Mouse (Mus musculus) embryonic facial prominence, embryonic 12.5 days (tissue): ENCODE results near the gene Id1. TPM values are rescaled to one million over a fixed set of nuclear protein-coding genes. Genes with fewer than 3 reads are reported as not detected.

Source experiments
- ATAC-seq: fragments of 200-750 bp; cut with Nextera tagmentation; 2 replicates; pipeline ENCODE4 v1.8.0; 2017; ENCODE audit not compliant: insufficient number of reproducible peaks, insufficient read depth, low FRiP score, low TSS enrichment
- H3K27ac ChIP-seq: fragments of 300-500 bp; sonication (generic); 2 replicates; pipeline ENCODE4 v1.5.1; 2016; ENCODE audit warnings: mild to moderate bottlenecking
- H3K27me3 ChIP-seq: fragments of 300-500 bp; sonication (generic); 2 replicates; pipeline ENCODE4 v1.6.1; 2016; ENCODE audit warnings: mild to moderate bottlenecking, moderate library complexity
- H3K36me3 ChIP-seq: fragments of 300-500 bp; sonication (generic); 2 replicates; pipeline ENCODE4 v1.6.1; 2016; ENCODE audit warnings: mild to moderate bottlenecking
- H3K4me1 ChIP-seq: fragments of 300-500 bp; sonication (generic); 2 replicates; pipeline ENCODE4 v1.6.1; 2016
- H3K4me2 ChIP-seq: fragments of 300-500 bp; sonication (generic); replicated peaks from 2 replicates; pipeline ENCODE4 v1.6.1; 2016; ENCODE audit warnings: mild to moderate bottlenecking, moderate library complexity
- H3K4me3 ChIP-seq: fragments of 300-500 bp; sonication (generic); 2 replicates; pipeline ENCODE4 v1.5.1; 2016; ENCODE audit warnings: mild to moderate bottlenecking
- H3K9ac ChIP-seq: fragments of 300-500 bp; sonication (generic); 2 replicates; pipeline ENCODE4 v1.6.1; 2016; ENCODE audit warnings: mild to moderate bottlenecking, moderate library complexity
- H3K9me3 ChIP-seq: fragments of 300-500 bp; sonication (generic); 2 replicates; pipeline ENCODE4 v1.6.1; 2016; ENCODE audit warnings: mild to moderate bottlenecking, moderate library complexity
- WGBS: fragments of 180-500 bp; shearing (Covaris S2); methylation state at CpG from one replicate; pipeline ENCODE4 v1.1.7; 2016; 5-methylcytosine and 5-hydroxymethylcytosine counted together
- polyA plus RNA-seq: library from polyadenylated mRNA; unstranded; fragments of >200 nt; fragmentation: Nextera tagmentation; extraction: Ambion mirVana; gene quantifications from 2 replicates; pipeline ENCODE4 v1.2.1, GENCODE M21; 2016

The Id1 gene
- polyA plus RNA-seq, 1 experiment from 2014 or later, result 168 TPM

DNA sequence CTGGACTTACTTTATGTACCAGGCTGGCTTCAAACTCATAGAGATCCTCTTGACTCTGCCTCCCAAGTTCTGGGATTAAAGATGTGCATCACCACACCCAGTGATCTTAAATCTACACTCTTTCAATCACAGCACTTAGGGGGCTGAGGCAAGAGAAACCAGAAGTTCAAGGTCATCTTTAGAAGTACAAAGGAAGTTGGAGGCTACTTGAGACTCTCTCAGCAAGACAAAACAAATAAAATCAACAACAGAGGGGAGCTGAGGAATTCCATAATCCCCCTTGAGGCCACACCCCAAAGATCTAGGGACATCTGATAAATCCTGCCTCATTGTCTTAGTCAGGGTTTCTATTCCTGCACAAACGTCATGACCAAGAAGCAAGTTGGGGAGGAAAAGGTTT is 36.2 kb downstream of the Id1 start:
- H3K4me1 ChIP-seq, result no peaks in the 10 kb centered on the region
- no peak overlapping the region for H3K4me2 ChIP-seq
- no peaks in the 10 kb centered on the region for H3K27me3 ChIP-seq
- H3K9ac ChIP-seq, result no peak overlapping the region
- 22% methylated on average over 1 of the region's 1 CpGs for WGBS
- H3K36me3 ChIP-seq, result no peaks in the 10 kb centered on the region
- ATAC-seq, result no peak
- no peak overlapping the region for H3K4me3 ChIP-seq
- no peak overlapping the region for H3K27ac ChIP-seq
- no peaks in the 10 kb centered on the region for H3K9me3 ChIP-seq

- H3K4me2 ChIP-seq, result no peak overlapping the region
- ATAC-seq, result no peak
- 73% methylated on average over 4 of the region's 4 CpGs for WGBS
- H3K9me3 ChIP-seq, result no peaks in the 10 kb centered on the region
- H3K36me3 ChIP-seq, result no peaks in the 10 kb centered on the region
- no peaks in the 10 kb centered on the region for H3K27me3 ChIP-seq
- no peak overlapping the region for H3K9ac ChIP-seq
- no peak overlapping the region for H3K27ac ChIP-seq
- no peak overlapping the region for H3K4me3 ChIP-seq
- no peaks in the 10 kb centered on the region for H3K4me1 ChIP-seq
Observed at GRCm38 (mm10) chr2:152775357-152775756, 39.3 kb downstream of the Id1 start.

DNA sequence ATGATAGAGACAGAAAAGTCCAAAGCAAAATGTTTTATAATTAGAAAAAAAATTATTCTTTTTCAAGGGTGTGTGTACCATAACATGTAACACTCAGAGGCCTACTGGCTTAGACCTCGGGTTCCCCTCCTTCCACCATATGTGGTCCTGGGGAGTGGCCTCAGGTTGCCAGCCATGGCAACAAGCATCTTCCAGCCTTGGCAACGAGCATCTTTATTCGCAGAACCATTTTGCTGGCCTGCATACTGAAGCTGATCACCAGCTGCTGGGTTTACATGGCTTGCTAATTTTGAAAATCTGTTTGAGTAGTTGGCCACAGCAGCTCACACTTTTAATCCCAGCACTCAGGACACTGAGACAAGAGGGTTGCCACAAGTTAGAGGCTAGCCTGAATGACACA is 40.0 kb downstream of the Id1 start:
- H3K4me2 ChIP-seq, result no peak overlapping the region
- ATAC-seq, result no peak
- H3K27ac ChIP-seq, result no peak overlapping the region
- WGBS, result 76% methylated on average over 3 of the region's 3 CpGs
- no peaks in the 10 kb centered on the region for H3K4me1 ChIP-seq
- no peak overlapping the region for H3K9ac ChIP-seq
- no peaks in the 10 kb centered on the region for H3K9me3 ChIP-seq
- no peaks in the 10 kb centered on the region for H3K27me3 ChIP-seq
- no peak overlapping the region for H3K4me3 ChIP-seq
- peaks cover 5% of the 10 kb centered on the region for H3K36me3 ChIP-seq

- Histone ChIP-seq H3K9me3 (no peaks in the 10 kb centered on the region), H3K4me1 (no peaks in the 10 kb centered on the region), H3K36me3 (peaks cover 9% of the 10 kb centered on the region), H3K9ac (no peak overlapping the region), H3K27me3 (no peaks in the 10 kb centered on the region), H3K27ac (no peak overlapping the region), H3K4me2 (no peak overlapping the region), H3K4me3 (no peak overlapping the region)
- 87% methylated on average over 2 of the region's 2 CpGs for WGBS
- ATAC-seq, result no peak
Observed at GRCm38 (mm10) chr2:152776435-152776834, 40.4 kb downstream of the Id1 start.

- no peak overlapping the region for H3K27ac ChIP-seq
- 72% methylated on average over 3 of the region's 3 CpGs for WGBS
- H3K36me3 ChIP-seq, result peaks cover 15% of the 10 kb centered on the region
- no peaks in the 10 kb centered on the region for H3K27me3 ChIP-seq
- H3K4me2 ChIP-seq, result no peak overlapping the region
- no peaks in the 10 kb centered on the region for H3K4me1 ChIP-seq
- H3K9me3 ChIP-seq, result no peaks in the 10 kb centered on the region
- no peak overlapping the region for H3K4me3 ChIP-seq
- ATAC-seq, result no peak
- H3K9ac ChIP-seq, result no peak overlapping the region
Observed at GRCm38 (mm10) chr2:152777081-152777480, 41.0 kb downstream of the Id1 start.

GRCm38 (mm10) chr2:152780466-152780865 is 44.4 kb downstream of the Id1 start:
- Histone ChIP-seq H3K36me3 (peaks cover 26% of the 10 kb centered on the region), H3K9ac (no peak overlapping the region), H3K9me3 (no peaks in the 10 kb centered on the region), H3K4me2 (no peak overlapping the region), H3K27me3 (no peaks in the 10 kb centered on the region), H3K4me3 (no peak overlapping the region), H3K27ac (no peak overlapping the region), H3K4me1 (no peaks in the 10 kb centered on the region)
- 97% methylated on average over 2 of the region's 2 CpGs for WGBS
- ATAC-seq, result no peak

DNA sequence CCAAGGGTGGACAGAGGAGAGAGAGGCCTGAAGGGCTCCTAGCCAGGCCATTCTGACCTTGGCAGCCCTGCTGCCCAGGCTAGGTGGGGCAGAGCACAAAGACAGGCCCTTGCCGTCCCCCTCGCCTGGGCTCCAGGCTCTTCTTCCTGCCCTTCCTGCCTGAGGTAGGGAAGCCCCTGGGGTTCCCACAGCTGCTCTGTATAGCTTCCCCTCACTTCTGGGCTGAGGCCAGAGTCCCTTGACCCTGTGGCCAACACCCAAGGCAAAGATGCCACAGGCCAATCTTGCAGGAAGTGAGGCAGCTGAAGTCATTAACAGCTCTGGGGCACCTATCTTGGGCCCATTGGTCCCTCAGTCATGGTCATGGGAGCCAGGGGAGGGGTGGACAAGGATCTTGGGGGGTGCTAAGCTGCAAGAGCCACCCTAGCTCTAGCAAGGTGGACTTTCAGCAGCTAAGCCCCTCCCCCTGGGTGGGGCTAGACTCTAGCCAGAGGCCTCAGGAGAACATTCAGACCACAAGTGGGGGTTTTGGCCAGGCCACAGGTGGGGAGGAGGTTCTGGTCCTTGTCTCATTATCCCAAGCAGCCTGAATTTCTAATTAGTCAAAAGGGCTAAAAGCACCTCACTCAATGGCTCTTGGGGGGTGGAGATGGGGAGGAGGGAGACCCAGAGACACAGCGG is 45.1 kb downstream of the Id1 start:
- Histone ChIP-seq H3K36me3 (peaks cover 26% of the 10 kb centered on the region), H3K27ac (no peak overlapping the region), H3K4me3 (no peak overlapping the region), H3K9me3 (no peaks in the 10 kb centered on the region), H3K27me3 (no peaks in the 10 kb centered on the region), H3K4me1 (no peaks in the 10 kb centered on the region; the same call in 1 of the 2 replicates), H3K4me2 (no peak overlapping the region), H3K9ac (no peak overlapping the region)
- ATAC-seq, result no peak
- 86% methylated on average over 3 of the region's 3 CpGs for WGBS

- peaks cover 26% of the 10 kb centered on the region for H3K36me3 ChIP-seq
- ATAC-seq, result no peak
- 83% methylated on average over 5 of the region's 5 CpGs for WGBS
- no peak overlapping the region for H3K27ac ChIP-seq
- no peaks in the 10 kb centered on the region for H3K9me3 ChIP-seq
- no peak overlapping the region for H3K9ac ChIP-seq
- no peak overlapping the region for H3K4me2 ChIP-seq
- H3K4me1 ChIP-seq, result no peaks in the 10 kb centered on the region; the same call in 1 of the 2 replicates
- H3K4me3 ChIP-seq, result no peak overlapping the region
- H3K27me3 ChIP-seq, result no peaks in the 10 kb centered on the region
Observed at GRCm38 (mm10) chr2:152782656-152783055, 46.6 kb downstream of the Id1 start.

GRCm38 (mm10) chr2:152783241-152783640 is 47.2 kb downstream of the Id1 start:
- H3K27me3 ChIP-seq, result no peaks in the 10 kb centered on the region
- no peaks in the 10 kb centered on the region for H3K9me3 ChIP-seq
- H3K4me2 ChIP-seq, result no peak overlapping the region
- no peak for ATAC-seq
- WGBS, result 90% methylated on average over 5 of the region's 5 CpGs
- peaks cover 26% of the 10 kb centered on the region for H3K36me3 ChIP-seq
- H3K4me3 ChIP-seq, result no peak overlapping the region
- no peak overlapping the region for H3K9ac ChIP-seq
- no peaks in the 10 kb centered on the region; the same call in 1 of the 2 replicates for H3K4me1 ChIP-seq
- no peak overlapping the region; the same call in 1 of the 2 replicates for H3K27ac ChIP-seq

GRCm38 (mm10) chr2:152784640-152785039 is 48.6 kb downstream of the Id1 start:
- Histone ChIP-seq H3K4me3 (no peak overlapping the region), H3K27me3 (no peaks in the 10 kb centered on the region), H3K36me3 (peaks cover 26% of the 10 kb centered on the region), H3K4me1 (no peaks in the 10 kb centered on the region; the same call in 1 of the 2 replicates), H3K9ac (no peak overlapping the region), H3K27ac (no peak overlapping the region), H3K9me3 (no peaks in the 10 kb centered on the region), H3K4me2 (no peak overlapping the region)
- no peak for ATAC-seq
- WGBS, result 91% methylated on average over 8 of the region's 8 CpGs

DNA sequence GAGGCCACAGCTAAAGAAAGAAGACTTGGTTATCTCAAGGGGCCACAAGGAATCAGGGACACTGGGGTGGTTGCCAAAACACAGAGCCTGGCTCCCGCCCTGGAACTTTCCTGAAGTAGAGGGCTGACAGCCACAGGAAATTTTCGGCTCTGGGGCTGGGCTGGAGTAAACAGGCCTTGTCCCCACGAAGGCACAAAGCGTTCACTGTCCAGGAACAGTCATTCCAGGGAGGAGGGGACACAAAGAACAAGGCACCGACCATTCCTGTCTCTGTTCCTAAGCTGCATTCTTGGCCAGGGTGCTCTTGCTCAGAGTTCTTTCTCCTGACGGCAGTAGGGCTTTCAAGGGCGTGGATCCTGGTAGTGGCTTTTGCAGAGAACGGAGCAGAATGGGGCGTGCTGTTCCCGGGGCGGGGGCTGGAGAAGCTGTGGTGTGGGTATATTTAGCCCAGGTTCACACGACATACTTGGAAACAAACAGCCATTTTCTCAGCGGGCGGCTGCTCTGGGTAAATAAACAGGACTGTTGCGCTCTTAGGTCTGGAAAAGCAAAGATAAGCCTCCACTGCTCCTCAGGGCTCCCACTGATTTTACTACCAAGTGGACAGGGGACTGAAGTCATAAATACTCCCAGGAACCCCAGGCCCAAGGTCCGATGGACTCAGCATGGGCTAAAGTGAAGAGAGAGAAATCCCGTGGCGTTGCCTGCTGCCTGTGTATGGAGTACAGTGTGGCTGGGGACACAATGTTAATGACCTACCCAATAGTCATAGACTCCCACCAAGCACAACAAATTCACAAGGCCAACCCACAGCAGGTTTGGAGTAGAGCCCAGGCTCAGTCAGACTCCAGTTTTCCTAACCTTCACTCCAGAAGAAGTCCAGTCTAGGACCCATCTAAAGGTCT is 49.6 kb downstream of the Id1 start:
- 55% methylated on average over 18 of the region's 18 CpGs for WGBS
- Histone ChIP-seq H3K27ac (peak overlapping the region; percentile 69), H3K27me3 (no peaks in the 10 kb centered on the region), H3K9me3 (no peaks in the 10 kb centered on the region), H3K9ac (no peak overlapping the region), H3K4me2 (0 out of 2 replicates have a peak overlapping the region, but pooled peaks have one; percentile 5), H3K4me1 (no peaks in the 10 kb centered on the region; the same call in 1 of the 2 replicates), H3K4me3 (no peak overlapping the region), H3K36me3 (peaks cover 24% of the 10 kb centered on the region)
- ATAC-seq, result no peak
